Mouse (Mus musculus) adrenal gland, postnatal 36 days (tissue): ENCODE measurements around the gene Pgp. TPM values are rescaled to one million over a fixed set of nuclear protein-coding genes. Genes with fewer than 3 reads are reported as not detected.
"Not testable (repeated sequence)": the region's sequence is repeated elsewhere in the genome, so short reads cannot be mapped to it uniquely, and the experiment has no call there.

Experiments used
- DNase-seq, 2 experiments: peaks; one replicate each; pipeline ENCODE4 v3.0.0; 2021; ENCODE audit warnings: mixed read lengths in 1 of 2
- long read RNA-seq, 2 experiments: library from polyadenylated mRNA; stranded (forward); transcript quantifications; one replicate each; pipeline ENCODE4 v2.0.0; 2021; ENCODE audit warnings: borderline sequencing depth in 2 of 2
- total RNA-seq, 2 experiments: library from RNA; stranded (reverse); gene quantifications; 2 replicates each; pipeline ENCODE4 v1.2.3; 2021

Gene Pgp
- 10 to 100 TPM; 85.9 to 94.4 TPM for total RNA-seq
- long read RNA-seq, experiment 1, transcript Pgp-202 (1 exons, 2,428 nt): minor isoform, 161 of 726 reads
- long read RNA-seq, experiment 1, transcript Pgp-201 (2 exons, 2,627 nt): major isoform, 556 of 726 reads
- long read RNA-seq, experiment 1, partial matches to known transcripts: 0 of 726 reads
- long read RNA-seq, experiment 1, other reads (novel, unspliced or antisense): 9 of 726 reads
- long read RNA-seq, experiment 2, transcript Pgp-201 (2 exons, 2,627 nt): major isoform, 162 of 233 reads
- long read RNA-seq, experiment 2, transcript Pgp-202 (1 exons, 2,428 nt): minor isoform, 70 of 233 reads
- long read RNA-seq, experiment 2, partial matches to known transcripts: 0 of 233 reads
- long read RNA-seq, experiment 2, other reads (novel, unspliced or antisense): 1 of 233 reads

DNA sequence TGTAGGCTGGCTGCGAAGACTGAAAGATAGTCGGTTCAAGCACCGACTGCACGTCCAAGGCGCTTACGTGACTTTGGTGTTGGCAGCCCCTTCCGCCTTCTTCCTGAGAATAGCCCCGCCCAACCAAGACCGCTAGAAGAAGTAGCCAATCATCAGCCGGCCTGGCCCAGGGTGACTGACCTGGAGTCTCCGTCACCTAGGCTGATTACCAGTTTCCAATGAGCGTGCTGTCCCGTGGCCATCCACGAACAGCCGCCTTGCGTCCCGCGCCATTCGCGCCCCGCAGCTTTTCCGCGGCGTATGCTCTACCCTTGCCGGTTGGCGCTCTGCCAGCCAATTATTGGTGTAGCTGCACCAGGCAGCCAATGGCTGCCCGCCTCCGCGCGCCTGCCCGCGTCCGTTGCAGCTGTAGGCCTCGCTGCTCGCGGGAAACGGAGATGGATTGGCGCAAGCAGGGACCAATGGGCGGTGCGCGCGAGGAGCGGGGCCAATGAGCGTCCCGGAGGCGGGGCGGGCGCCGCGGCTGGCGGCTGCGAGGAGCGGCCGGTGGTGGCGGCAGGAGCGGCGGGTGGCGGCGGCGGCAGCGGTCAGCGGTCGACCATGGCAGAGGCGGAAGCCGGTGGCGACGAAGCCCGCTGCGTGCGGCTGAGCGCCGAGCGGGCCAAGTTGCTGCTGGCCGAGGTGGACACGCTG, at the start of gene Pgp, which contains the start of gene E4f1:
Gene Pgp, plus strand, starts transcription at position 483 of the 693 bp plus-strand sequence.
Gene E4f1, minus strand, starts transcription at position 404 of the 693 bp plus-strand sequence.
- DNase-seq: peak; percentile 99

DNA sequence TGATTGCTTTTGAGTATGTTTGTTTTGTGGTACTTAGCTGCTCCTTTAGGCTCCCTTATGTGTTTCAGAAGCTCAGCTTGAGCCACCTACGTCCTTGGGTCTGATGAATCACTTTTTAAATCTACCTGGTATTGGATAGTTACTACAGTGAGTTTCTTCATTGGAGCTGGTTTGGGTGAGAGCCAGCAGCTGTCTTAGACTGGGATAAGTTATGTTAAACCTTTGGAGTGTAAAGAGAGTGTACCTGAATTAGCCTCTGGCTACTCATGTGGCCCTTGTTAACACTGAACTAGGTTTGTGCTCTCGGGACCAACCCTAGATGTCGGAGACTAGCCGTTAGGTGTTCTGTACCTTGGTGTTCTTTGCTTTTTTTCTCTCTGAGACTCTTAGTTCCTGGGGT, 47.1 kb upstream of the Pgp start:
- DNase-seq: no peak

DNA sequence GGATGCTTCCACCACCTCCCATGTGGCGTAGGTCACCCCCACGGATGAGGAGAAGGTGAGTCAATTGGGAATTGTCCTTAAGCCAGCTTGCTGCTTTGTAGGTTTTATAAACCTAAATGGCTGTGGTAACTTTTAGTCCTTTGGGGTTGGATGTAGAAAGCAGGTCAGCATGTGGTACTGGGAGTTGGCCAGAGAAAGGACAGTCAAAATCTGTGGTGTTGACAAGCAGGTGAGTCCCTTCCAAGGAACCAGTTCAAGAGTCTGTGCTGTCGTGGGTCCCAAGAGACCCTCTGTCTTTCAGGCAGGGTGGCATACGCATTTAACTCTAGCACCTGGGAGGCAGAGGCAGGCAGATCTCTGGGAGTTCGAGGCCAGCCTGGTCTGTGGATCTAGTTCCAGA, 45.7 kb upstream of the Pgp start:
- no peak for DNase-seq

DNA sequence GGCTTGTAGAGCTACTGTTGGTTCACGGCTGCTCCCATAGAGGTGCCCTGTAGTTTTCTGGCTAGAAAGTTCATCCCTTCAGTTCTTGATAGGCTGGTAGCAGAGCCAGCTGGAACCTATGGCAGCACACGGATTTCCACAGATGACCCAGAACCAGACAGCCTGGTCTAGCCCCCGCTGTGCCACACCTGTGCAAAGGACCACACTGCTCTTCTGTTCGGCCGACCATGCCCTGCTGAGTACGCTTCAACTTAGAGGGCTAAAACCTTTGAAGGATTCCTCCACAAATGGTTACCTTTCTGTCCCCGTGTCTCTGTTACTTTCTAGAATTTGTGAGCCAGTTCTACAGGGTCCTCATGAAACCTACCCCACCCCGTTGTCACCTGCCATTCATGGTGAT, 44.9 kb upstream of the Pgp start:
- DNase-seq: not testable (repeated sequence)

DNA sequence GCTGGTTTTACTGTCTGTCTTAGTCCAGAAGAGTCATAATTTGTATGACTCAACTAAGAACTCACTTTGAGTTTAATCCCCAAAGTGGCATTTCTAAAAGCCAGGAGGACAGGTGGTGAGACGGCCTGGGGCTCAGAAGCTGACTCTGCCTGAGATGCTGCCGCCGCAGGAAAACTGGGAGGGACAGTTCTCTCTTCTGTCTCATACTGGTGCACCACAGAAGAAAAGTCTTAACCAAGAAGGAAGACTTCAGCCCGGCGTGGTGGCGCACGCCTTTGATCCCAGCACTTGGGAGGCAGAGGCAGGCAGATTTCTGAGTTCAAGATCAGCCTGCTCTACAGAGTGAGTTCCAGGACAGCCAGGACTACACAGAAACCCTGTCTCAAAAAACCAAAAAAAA, 44.3 kb upstream of the Pgp start:
- no peak for DNase-seq

DNA sequence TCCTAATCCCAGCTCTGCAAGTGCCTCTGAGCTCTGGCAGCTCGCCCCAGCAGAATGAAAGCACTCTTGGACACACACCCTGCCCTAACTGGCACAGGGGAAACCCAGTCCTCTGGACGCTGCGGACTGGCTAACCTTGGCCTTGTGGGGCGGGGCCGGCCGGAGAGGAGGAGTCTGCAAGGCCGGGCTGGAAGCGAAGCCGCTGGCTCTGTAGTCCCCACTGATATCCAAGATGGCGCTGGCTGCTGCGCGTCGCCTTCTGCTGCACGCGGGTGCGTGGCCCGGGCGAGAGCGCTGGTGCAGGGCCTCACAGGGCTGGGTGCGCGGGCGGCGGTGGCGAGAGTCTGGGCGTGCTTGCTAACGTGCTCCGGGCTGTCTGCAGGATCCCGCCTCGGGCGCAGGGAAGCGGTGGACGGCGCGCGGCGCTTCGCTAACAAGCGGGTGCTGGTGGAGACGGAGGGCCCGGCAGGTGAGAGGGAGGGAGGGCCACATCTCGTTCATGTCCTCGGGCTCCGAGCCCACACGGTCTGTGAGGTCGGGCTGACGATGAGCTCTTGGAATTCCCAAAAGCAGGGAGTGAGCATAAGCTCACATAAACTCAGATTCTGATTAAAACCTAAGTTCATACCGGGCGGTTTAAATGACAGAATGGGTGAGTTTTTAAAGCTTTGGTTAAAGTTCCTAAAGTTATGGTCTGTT, 43.6 kb upstream of the Pgp start, which contains the start of gene Eci1:
Gene Eci1, plus strand, starts transcription at position 171 of the 699 bp plus-strand sequence.
- peak; percentile 99 for DNase-seq

DNA sequence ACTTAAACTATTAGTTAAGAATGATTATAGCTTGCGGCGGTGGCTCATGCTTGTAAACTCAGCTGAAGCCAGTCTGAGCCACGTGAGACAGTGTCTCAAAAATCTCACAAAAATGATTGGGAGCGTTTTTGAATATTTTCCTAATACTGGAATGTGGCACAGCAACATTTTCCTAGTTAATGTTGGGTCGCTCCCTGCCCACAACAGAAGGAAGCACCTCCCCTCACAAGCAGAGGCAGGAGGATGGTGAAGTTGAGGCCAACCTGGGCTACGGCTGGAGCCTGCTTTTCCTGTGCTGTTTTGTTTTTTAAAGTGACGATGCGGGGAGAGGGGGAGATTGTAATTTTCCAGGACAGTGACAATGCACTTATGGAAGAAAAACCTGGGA, 43.0 kb upstream of the Pgp start:
- DNase-seq: peak in 1 of 2 experiments; percentile 30

DNA sequence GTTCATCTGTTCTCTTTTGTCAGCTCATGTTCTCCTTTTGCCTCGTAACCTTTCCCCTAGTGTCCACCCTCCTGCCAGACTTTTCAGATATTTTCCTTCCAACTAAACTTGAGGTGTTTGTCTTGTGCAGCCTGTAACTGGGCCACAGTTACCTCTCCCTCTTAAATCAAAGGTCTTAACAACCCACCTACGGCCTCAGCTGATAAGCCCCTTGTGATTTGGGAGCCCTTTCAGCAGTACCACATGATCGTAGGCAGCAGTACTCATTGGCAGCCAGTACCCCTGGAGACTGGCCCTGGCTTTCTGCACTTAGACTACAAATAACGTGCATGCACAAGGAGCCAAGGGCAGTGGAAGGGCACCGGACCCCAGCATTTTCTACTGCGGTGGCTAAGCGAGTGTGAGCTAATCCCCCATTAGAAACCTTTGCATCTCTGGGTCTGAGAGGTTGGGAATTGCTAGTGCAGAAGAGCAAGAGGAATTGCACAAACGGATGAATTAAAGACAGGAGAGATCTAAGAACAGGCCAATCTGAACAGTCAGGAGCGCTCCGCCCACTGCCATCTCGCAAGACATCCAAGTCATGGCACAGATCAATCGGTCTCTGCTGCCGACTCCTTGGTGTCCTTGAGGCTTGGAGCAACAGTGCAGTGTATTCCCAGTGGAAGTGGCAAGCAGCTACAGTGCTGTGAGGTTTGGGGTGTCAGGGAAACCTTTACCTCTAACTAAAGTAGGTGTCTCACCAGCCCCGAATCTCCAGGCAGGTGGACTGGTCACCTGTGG, 40.8 kb upstream of the Pgp start:
- peak; percentile 38 to 66 for DNase-seq

DNA sequence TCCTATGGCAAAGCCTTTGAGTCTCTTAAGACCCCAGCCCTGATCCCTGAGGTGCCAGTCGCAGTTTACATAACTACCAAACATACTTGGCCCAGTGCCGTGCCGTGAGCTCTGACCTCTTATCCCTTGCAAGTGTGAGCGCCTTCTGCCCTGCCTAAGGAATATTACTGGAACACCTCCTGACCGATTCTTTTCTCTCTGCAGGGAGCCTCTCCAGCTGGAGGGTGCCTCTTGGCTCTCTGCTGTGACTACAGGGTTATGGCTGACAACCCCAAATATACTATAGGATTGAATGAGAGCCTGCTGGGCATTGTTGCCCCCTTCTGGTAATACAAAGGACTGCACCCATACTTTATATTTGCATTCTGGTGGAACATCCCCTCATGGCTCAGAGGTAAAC, 33.2 kb upstream of the Pgp start:
- DNase-seq: no peak

DNA sequence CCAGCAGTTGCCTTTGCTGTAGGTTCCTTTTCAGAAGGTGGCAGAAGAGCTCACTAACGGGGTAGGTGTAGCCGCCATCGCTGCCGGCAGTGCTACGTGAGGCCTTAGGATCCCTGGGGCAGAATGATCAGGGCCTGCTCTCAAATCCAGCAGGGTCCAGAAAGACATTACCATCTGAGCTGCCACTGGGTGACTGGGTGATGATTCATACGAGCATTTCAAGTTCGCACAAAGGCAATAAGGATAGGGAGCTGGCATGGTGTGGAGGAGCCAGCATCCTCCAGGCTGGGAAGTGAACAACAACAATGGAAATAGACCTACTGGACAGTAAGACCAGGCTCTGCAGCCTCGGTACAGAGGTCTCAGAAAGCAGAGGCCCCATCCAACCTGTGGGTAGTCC, 29.8 kb upstream of the Pgp start:
- peak; percentile 30 for DNase-seq

DNA sequence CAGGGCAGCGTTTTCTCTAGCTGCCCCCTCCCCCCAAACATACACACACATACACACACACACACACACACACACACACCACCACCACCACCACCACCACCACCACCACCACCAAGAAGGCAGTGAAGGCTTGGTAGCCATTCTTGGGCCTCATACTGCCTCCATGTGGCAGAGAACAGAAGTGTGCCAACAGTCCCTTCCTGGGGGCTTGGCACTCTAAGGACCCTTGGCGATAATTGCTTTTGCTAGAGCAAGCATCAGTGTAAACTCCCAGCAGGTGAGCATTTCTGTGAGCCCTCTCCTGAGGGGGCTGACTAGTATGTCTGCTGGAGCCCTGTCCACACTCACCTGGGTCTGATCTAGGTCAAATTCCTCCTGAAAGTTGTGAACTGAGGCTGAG, 29.0 kb upstream of the Pgp start:
- no peak for DNase-seq

DNA sequence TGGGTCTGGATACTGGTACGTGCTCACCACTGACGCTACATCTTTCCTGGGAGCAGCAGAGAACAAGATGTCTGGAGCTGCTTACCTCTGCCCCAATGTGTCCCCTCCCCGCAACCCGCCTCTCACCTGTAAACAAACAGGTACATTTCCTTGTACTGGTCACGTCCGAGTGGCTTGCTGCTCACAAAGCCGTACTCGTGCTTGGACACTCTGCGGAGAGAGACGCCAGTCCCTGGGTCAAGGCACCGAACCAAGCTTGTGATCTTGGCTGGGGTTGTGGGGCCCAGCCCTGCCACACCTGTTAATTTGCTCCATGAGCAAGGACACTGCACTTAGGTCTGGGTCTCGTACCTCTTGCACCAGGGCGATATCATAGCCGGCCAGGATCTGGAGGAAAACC, 28.1 kb upstream of the Pgp start:
- DNase-seq: no peak

DNA sequence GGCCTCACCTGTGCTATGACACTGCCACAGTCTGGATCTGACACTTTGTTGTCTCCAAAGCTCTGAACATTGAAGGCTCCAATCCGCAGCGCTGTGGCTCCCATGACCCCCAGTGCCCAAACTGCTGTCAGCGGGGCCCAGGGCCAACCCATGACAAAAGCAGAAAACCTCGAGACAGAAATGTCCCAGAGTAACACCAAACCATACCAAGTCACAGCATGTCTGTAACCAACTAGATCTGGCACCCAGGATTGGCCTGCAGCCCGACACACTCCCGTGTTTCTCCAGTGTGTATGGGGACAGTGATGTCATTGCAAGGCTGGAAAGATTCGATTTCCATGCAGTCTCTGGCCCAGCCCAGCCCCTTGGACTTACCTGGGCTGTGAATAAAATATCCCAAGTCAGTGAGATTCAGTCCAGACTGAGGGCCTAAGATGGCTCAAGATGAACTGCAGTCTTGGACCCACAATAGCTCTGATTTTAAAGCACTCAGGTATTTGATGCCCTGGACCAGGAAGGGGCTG, 27.5 kb upstream of the Pgp start, which contains the start of gene Dnase1l2:
Gene Dnase1l2, minus strand, starts transcription at position 474 of the 524 bp plus-strand sequence.
- no peak for DNase-seq

DNA sequence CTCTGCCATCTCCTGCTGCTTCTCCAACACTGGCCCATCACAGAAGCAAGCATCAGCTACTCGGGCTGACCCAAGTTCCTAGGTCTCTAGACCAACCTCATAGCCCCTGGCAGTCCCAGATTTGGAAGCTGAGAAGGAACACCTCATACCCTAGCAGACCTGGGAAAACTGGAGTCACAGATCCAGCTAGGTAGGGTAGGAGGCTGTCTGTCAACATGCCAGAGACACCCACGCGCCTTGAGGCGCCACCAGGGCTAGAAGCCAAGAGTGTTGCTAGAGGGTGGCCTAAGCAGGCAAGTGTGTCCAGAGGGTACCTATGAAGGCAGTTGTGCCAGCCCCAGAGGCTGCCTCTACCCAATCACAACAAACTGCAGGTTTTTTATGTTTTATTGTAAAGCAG, 26.8 kb upstream of the Pgp start:
- DNase-seq: no peak

DNA sequence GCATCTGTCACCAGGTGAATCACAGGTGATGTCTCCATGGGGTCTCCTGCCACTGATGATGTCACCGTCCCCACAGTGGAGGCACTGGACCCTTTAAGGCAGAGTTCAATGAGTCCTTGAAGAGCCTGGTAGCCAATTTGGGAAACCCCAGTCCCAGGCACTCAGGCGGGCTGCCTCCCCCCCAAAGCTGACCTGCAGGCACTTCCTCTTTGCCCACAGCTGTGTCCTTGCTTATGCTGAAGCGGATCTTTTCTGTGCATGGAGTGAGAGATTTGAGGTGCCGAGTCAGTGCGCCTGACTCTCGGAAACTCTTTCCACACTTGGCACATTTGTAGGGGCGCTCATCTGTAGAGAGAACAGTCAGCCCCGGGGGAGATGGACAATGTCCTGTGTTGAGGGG, 23.6 kb upstream of the Pgp start:
- no peak for DNase-seq

DNA sequence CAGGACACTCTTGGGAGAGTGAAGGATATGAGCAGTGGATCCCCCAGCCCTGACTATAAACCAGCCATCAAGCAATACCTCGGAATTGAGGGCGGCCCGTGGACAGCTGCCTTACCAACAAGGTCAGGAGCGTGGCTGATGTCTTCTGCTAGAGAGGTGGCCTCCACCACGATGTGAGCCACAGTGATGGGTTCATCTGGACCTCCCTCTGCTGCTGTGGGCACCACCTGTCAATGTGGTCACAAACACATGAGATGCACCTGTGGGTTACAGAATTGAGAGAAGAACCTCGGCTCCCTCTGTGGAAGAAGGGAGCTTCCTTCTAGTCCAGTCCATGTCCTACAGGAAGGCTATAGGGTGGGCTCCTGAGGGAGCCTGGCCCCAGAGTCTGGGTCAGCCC, 20.7 kb upstream of the Pgp start:
- no peak for DNase-seq

DNA sequence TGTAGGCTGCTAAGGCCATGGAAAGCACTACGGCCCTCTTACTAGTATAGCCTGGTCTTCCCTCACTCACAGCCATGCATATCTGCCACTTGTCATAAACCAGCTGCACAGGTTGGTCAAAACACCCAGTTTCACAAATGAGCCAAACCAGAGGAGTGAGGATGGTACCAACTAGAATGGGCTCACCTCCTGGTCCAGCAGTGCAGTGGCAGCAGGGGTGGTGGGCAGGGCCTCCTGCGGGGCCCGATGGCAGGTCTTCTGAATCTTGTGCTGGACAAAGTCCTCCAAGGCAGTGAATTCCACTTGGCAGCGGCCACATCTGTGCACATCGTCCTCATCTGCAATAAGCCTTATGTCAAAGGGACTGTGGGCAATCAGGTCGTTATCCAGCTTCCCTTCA, 19.0 kb upstream of the Pgp start:
- no peak for DNase-seq

DNA sequence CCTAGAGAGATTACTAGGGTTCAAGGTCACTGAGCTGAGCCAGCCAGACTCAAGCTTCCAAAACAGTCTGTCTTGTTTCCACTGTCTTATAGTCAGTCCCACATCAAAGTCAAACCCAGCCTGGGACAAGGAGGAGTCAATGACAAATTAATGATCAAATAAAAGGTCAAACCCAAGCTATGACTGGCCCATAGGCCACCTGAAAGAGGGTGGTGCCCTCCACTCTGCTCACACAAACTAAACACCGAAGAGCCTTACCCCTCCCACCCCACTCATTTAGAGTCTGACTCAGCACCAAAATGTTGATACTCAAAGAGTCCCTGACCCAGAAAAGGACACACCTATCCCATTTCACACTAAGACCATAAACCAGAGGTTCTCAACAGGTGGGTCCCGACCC, 16.8 kb upstream of the Pgp start:
- no peak for DNase-seq

DNA sequence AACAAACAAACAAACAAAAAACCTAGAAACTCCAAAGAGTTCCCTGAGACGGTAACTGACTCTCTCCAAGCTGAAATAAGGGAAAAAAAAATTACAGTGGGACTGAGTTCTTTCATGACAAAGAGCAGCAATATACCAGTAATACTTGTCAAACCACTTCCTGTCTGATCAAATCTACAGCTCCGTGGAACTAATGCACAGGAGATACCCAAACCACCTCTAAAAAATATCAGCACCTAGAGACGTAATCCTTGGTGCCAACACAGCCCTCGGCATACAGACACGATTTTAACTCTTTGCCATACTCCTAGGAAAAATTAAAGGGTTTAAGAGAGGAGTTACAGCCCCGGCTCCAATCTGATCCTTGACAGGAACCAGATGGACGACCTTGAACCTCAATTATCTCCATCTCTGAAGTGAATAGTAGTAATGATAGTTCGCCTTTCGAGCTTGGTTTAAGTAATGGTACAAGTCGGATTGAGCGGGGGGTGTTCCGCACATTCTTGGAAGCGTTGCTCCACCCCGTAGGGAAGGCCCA, 15.9 kb upstream of the Pgp start:
- DNase-seq: no peak

DNA sequence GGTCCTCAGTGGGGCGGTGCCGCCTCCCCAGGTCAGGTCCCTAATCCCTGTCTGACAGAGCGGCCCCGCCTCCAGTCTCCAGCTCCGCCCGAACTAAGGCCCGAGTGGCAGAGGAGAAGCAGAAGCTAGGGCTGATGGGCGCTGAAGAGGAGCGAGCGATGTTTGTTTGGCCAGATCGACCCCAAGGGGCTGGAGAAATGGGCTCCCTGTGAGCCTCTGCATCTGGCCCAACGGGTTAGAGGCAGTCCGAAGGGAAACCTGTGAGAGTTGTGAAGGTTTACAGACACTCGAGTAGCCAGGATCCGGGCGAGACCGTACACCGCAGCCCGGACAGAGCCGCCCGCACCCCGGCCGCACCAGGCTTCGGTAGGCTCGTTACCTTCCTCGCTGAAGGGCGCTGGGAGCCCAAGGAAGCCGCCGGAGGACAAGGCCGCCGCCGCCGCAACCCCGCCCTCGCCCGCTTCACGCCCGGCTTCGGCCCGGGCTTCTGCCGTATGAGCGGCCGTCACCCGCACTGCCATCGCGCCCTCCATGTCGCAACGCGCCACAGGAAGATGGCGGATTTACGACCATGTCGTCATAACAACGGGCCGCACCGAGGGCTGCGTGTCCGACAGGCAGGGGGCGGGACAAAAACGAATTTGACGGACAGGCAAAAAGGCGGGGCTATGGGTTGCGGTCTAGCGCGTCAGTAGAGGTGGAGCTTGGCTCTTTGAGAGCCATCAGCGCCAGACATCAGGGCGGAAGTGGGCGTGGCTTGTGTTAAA, 15.3 kb upstream of the Pgp start:
- peak; percentile 99 to 100 for DNase-seq
